Mouse (Mus musculus): ENCODE results near the gene Eps8.
"Not testable (repeated sequence)": the region's sequence is repeated elsewhere in the genome, so short reads cannot be mapped to it uniquely, and the experiment has no call there.

The Eps8 gene

GRCm38 (mm10) chr6:137514872-137515271 is 139.8 kb downstream of the Eps8 start:
- DNase-seq (ENCODE audit: low spot score), result no peak

- DNase-seq (ENCODE audit: low spot score), result no peak
Measured at GRCm38 (mm10) chr6:137512753-137513152, 141.9 kb downstream of the Eps8 start.

- no peak for DNase-seq (ENCODE audit: low spot score)
Measured at GRCm38 (mm10) chr6:137509341-137510045, 145.2 kb downstream of the Eps8 start.

GRCm38 (mm10) chr6:137508936-137509335 is 145.7 kb downstream of the Eps8 start:
- no peak for DNase-seq (ENCODE audit: low spot score)

GRCm38 (mm10) chr6:137506563-137506962 is 148.1 kb downstream of the Eps8 start:
- DNase-seq (ENCODE audit: low spot score), result no peak

- no peak for DNase-seq (ENCODE audit: low spot score)
Measured at GRCm38 (mm10) chr6:137505555-137506227, 149.0 kb downstream of the Eps8 start.

- DNase-seq (ENCODE audit: low spot score), result no peak
Measured at GRCm38 (mm10) chr6:137504052-137504451, 150.6 kb downstream of the Eps8 start.

- DNase-seq (ENCODE audit: low spot score), result no peak
Measured at GRCm38 (mm10) chr6:137503462-137503861, 151.2 kb downstream of the Eps8 start.

- no peak for DNase-seq (ENCODE audit: low spot score)
Measured at GRCm38 (mm10) chr6:137503009-137503408, 151.7 kb downstream of the Eps8 start.

- DNase-seq (ENCODE audit: low spot score), result no peak
Measured at GRCm38 (mm10) chr6:137498781-137499180, 155.9 kb downstream of the Eps8 start.

GRCm38 (mm10) chr6:137497208-137497835 is 157.4 kb downstream of the Eps8 start:
- no peak for DNase-seq (ENCODE audit: low spot score)

GRCm38 (mm10) chr6:137496562-137496961 is 158.1 kb downstream of the Eps8 start:
- no peak for DNase-seq (ENCODE audit: low spot score)

- no peak for DNase-seq (ENCODE audit: low spot score)
Measured at GRCm38 (mm10) chr6:137495233-137495632, 159.4 kb downstream of the Eps8 start.

GRCm38 (mm10) chr6:137494801-137495200 is 159.9 kb downstream of the Eps8 start:
- no peak for DNase-seq (ENCODE audit: low spot score)

- DNase-seq (ENCODE audit: low spot score), result no peak
Measured at GRCm38 (mm10) chr6:137494136-137494475, 160.6 kb downstream of the Eps8 start.

- DNase-seq (ENCODE audit: low spot score), result no peak
Measured at GRCm38 (mm10) chr6:137493211-137494135, 161.2 kb downstream of the Eps8 start.

- DNase-seq (ENCODE audit: low spot score), result no peak
Measured at GRCm38 (mm10) chr6:137492582-137492981, 162.1 kb downstream of the Eps8 start.

- DNase-seq (ENCODE audit: low spot score), result no peak
Measured at GRCm38 (mm10) chr6:137491659-137492058, 163.0 kb downstream of the Eps8 start.

- DNase-seq (ENCODE audit: low spot score), result no peak
Measured at GRCm38 (mm10) chr6:137490115-137490514, 164.6 kb downstream of the Eps8 start.

- DNase-seq (ENCODE audit: low spot score), result no peak
Measured at GRCm38 (mm10) chr6:137487443-137487842, 167.2 kb downstream of the Eps8 start.

GRCm38 (mm10) chr6:137482891-137483290 is 171.8 kb downstream of the Eps8 start:
- no peak for DNase-seq (ENCODE audit: low spot score)

GRCm38 (mm10) chr6:137475695-137476094 is 179.0 kb downstream of the Eps8 start:
- not testable (repeated sequence) for DNase-seq (ENCODE audit: low spot score)
